Mouse (Mus musculus): ENCODE measurements around the gene Rsl1. TPM values are rescaled to one million over a fixed set of nuclear protein-coding genes. Genes with fewer than 3 reads are reported as not detected.
A peak's percentile ranks its signal among the peaks of the same experiment; 100 is the strongest.
"Not testable (repeated sequence)": the region's sequence is repeated elsewhere in the genome, so short reads cannot be mapped to it uniquely, and the experiment has no call there.

The Rsl1 gene
- 1 to 10 TPM; 5.6 to 6.6 TPM for total RNA-seq (2021)
- long read RNA-seq, partial matches to known transcripts: 0 of 1 reads
- long read RNA-seq, other reads (novel, unspliced or antisense): 1 of 1 reads

DNA sequence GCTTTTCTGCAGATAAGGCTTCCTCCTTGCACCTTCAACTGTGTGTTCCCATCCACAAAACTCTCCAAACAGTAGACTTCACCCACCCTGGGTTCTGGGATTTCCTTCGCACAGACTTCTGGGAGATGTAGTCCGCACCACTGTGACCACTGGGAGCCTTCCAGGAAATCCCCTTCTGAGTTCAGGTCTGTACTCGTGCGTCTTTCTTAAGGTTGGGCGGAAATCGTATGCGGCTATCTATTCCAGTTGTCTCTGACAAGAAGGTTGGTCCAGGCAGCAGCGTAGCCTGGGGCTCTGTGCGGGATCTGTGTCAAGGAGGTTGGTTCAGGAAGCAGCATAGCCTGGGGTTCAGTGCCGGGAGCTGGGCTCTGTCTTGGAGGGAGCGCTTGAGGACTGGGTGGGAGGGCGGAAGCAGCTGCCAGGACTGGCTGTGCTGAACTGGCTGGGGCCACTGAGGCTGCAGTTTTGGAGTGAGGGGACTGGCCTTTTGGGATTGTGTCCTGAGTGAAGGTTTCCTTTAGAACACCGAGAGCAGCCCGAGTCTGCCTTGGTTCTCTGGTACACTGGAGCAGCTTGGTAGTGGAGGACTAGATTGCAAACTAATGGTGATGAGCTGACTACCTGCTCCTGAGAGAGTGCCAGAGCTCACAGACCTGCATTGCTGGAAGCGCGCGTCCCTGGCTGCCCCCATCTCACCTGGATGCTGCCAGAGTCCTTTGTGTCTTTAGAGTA is at the start of gene Rsl1:
Rsl1 (plus strand) TSS at position 192 of the 732 bp plus-strand sequence.
- DNase-seq (ENCODE audit: low spot score in 2 of 2): peak; percentile 65 to 84

DNA sequence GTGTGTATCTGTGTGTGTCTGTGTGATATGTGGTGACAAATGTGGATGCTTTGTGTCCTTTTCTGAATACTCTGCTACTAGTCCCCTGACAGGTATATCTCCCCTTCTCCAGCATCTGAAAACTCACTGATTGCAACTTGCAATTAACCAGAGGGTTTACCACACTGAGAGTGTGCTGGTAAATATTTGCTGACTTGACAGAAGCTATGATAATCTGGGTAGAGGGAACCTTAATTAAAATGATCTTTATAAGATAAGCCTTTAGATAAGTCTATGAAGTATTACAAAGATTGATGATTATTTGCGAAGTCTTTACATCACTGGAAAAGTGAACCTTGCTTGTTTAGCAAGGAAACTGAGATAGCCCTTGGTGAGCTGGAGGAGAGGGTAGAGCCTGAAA is 48.5 kb upstream of the Rsl1 start:
- no peak for DNase-seq (ENCODE audit: low spot score in 2 of 2)

DNA sequence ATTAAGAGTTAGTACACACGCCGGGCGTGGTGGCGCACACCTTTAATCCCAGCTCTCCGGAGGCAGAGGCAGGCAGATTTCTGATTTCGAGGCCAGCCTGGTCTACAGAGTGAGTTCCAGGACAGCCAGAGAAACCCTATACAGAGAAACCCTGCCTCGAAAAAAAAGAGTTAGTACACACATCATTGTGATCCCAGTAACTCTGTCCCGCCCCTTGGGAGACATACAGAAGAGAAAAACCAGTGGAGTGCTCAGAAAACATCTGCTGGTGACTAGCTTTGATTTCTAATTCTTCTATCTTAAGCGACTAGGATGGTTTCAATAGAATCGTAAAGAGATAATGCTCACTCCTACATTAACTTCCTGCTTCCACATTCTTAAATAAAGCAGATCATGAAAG is 45.5 kb upstream of the Rsl1 start:
- not testable (repeated sequence) for DNase-seq (ENCODE audit: low spot score in 2 of 2)

DNA sequence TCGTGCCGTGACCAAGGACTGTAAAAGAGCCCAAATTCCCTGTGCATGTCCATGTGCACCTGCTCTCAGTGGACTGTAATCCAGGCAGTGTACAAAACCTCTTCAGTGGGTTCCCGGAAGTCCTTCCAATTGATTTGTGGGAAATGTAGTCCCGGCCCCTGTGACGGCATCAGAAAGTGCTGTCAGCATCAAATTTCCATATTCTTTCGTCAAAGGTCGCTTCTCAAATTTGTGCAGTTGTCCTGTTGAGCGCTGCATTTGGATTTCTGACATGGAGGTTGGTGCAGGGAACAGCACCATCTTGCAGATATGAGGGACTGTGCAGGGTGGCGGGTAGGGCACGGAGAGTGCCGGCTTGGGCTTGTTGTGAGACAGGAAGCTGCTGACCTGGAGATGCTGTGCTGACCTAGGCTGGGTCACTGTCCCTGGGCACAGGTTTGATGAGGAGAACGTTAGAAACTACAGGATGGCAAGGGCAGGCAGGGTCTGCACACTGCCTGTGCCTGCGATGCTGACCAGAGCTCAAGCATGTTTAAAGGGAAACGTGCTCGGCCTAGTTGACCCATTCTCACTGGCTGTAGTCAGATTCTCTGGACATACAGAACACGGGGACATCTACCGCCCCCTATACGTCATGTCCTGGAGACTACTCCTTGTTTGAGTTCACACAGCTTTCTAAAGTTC is 44.8 kb upstream of the Rsl1 start:
- DNase-seq (ENCODE audit: low spot score in 2 of 2): peak; percentile 88 to 94

DNA sequence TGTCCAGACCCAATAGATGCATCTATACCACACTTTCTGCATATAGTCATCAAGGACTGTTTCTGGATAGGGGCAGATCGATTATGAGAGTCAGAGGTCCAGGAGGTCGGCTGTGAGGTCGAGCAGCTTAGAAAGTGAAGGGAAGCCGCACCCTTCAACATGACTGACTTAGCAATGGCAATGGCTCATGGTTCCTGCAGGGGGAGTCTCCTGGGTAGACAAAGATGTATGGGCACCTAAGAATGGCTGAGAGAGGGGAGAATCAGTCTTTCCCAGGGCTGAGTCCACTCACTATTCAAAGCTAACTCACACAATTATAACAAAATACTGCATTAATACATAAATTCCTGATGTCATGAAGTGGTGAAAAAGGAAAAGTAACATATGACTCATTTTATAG is 6.9 kb upstream of the Rsl1 start:
- DNase-seq (ENCODE audit: low spot score in 2 of 2): not testable (repeated sequence)

DNA sequence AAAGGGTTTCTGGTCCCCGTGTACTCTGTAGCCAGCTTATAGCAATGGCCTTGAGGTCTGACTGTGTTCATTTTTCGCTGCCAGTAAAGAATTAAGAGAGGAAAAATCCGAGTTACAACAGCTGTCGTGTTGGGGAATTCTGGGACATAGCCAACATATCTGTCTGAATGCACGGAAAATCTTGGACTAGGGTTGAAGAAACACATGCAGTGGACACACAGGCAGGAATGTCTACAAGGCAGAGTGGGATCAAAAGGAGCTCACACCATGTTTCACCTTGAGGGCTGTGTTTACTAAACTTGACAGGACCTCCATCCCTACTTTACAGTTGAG is 707 bp downstream of the Rsl1 start:
- DNase-seq (ENCODE audit: low spot score in 2 of 2): no peak

DNA sequence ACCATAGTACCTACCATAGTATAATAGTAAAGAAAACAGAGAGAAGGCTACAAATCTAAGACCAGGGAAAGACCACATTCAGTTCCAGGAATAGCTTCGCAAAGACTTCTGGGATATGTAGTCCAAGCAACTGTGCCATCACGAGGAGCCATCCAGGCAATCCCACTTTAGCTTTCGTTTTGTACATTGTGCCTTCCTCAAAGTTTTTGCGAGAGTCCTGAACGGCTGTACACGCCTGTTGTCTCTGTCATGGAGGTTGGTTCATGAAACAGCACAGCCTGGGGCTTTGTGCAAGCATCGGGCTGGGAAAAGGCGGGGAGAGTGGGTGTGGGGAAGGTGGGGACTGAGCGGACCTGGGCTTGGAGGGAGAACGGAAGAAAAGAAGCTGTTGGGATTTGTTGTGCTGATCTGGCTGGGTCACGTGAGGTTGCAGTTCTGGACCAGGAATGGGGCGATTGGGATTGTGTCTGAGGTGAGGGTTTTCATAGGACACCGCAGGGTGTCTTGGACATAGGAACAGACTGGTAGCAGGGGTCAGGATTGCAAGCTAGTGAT is 21.4 kb downstream of the Rsl1 start, which contains the start of gene Zfp455:
Zfp455 (plus strand) TSS at position 167 of the 555 bp plus-strand sequence.
- peak; percentile 50 to 78 for DNase-seq (ENCODE audit: low spot score in 2 of 2)

DNA sequence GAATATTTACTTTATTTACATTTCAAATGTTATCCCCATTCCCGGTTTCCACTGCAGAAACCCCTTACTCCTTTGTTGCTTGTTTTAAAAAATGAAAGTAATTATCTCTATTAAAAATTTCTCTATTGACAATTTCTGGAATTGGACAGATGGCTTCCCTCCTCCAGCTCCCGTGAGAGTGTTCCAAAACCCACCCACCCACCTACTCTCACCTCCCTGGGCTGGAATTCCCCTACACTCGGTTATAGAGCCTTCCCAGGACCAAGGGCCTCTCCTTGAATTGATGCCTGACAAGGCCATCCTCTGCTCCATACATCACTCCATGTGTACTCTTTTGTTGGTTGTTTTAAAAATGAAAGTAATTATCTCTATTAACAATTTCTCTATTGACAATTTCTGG is 28.7 kb downstream of the Rsl1 start:
- peak; percentile 44 to 53 for DNase-seq (ENCODE audit: low spot score in 2 of 2)

DNA sequence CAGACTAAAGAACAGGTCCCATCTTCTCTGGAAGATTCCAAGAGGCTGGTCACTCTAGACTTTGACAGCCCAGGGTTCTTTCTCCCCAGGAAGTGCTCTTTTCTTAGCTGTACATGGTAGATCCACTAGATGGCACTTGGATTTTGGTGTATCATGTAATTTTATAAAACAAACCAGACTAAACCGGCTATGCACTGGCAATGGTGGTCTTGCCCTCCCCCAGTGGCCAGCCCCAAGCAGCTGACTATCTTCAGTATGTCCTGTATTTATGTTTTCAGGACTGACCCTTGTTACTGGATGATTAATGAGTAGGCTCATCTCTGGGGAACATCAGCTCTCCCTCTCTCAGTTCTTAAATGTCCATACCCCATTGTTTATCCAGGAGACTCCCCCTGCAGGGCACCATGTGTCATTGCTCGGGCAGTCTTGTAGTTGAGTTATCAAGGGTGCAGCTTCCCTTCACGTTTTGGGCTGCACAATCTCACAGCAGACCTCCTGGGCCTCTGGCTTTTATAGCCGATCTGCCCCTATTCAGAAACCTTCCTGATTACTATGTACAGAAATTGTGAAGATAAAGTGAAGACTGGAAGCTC is 41.1 kb downstream of the Rsl1 start:
- no peak for DNase-seq (ENCODE audit: low spot score in 2 of 2)

Other genes with a start within 250 kb of the Rsl1 start
- 1 to 10 TPM; 4.4 to 4.8 TPM for gene Zfp712, start 112.0 kb upstream of the Rsl1 start, total RNA-seq (2021)
- gene Zfp708, start 75.2 kb upstream of the Rsl1 start, total RNA-seq (2021): 1 to 10 TPM; 2.4 to 3.2 TPM
- 1 to 10 TPM; 2.9 to 3.1 TPM for gene Gm28557, start 64.6 kb upstream of the Rsl1 start, total RNA-seq (2021)
- gene Rslcan18, start 56.9 kb upstream of the Rsl1 start, total RNA-seq (2021): under 1 TPM; 0.58 to 0.74 TPM
- gene Zfp759, start 51.5 kb upstream of the Rsl1 start, total RNA-seq (2021): 10 to 100 TPM in 1 of 2 experiments, 1 to 10 TPM in 1; 9.9 to 13.7 TPM
- gene Zfp455, start 21.3 kb downstream of the Rsl1 start, total RNA-seq (2021): 1 to 10 TPM; 3.0 to 3.5 TPM
- gene Zfp458, start 105.3 kb downstream of the Rsl1 start, total RNA-seq (2021): 10 to 100 TPM; 19.7 to 20.7 TPM
- 1 to 10 TPM; 4.6 to 5.5 TPM for gene Zfp457, start 133.3 kb downstream of the Rsl1 start, total RNA-seq (2021)
- 1 to 10 TPM; 3.7 to 4.1 TPM for gene Zfp595, start 159.4 kb downstream of the Rsl1 start, total RNA-seq (2021)
- under 1 TPM in 1 of 2 experiments, not detected in 1; 0.82 TPM for gene Gm28044, start 187.4 kb downstream of the Rsl1 start, total RNA-seq (2021)
- gene Zfp953, start 187.4 kb downstream of the Rsl1 start, total RNA-seq (2021): 1 to 10 TPM in 1 of 2 experiments, under 1 TPM in 1; 0.81 to 1.0 TPM
- gene Gm28041, start 202.6 kb downstream of the Rsl1 start, total RNA-seq (2021): 1 to 10 TPM in 1 of 2 experiments, under 1 TPM in 1; 0.84 to 1.2 TPM
- gene Zfp456, start 202.6 kb downstream of the Rsl1 start, total RNA-seq (2021): under 1 TPM; 0.62 to 0.89 TPM
- gene Zfp429, start 226.6 kb downstream of the Rsl1 start, total RNA-seq (2021): 1 to 10 TPM; 2.2 to 4.7 TPM
- 1 to 10 TPM; 1.4 to 2.8 TPM for gene Zfp459, start 248.2 kb downstream of the Rsl1 start, total RNA-seq (2021)